Mouse (Mus musculus): ENCODE measurements at regions not wholly inside any gene's neighbourhood (a gene's known extent, or its start where the extent isn't known, plus 50 kb on each side); places are given as distances from the start of the nearest gene placed in this dataset.
A peak's percentile ranks its signal among the peaks of the same experiment; 100 is the strongest.

DNA sequence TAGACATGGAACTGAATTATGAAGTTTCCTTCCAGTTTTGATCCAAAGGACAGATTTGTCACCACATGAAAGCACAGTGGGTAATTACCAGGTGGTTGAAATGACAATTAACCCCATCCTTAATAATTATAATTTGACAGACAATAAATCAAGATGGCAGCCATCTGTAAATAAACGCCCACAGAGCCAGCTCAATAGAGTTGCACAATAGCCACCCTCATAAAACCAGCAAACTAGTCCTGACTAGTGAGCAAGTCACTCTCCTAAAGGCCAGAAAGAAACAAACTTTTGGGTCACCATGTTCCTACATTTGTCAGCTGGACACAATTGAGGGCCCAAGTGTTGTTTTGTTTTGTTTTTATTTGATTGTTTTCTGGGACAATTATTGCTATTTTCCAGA, 509.4 kb upstream of the Gm26657 start:
- no peak for TF ChIP-seq SRF (IDR thresholded peaks at IDR 0.05; ENCODE audit: control insufficient read depth, insufficient read length, low read depth)
- peak; percentile 79 for TF ChIP-seq CEBPB (IDR thresholded peaks at IDR 0.05; ENCODE audit: insufficient read depth, poor library complexity, severe bottlenecking)
- TF ChIP-seq TCF12 (IDR thresholded peaks at IDR 0.05; ENCODE audit: insufficient read depth, poor library complexity, severe bottlenecking) = no peak
- no peak for TF ChIP-seq REST (IDR thresholded peaks at IDR 0.05; ENCODE audit: insufficient read depth, insufficient read length)
- TF ChIP-seq MAX (IDR thresholded peaks at IDR 0.05; ENCODE audit: low read depth) = no peak
- Histone ChIP-seq H3K36me3 (ENCODE audit: control insufficient read depth, insufficient read depth) (no peaks in the 10 kb centered on the region), H3K27me3 (ENCODE audit: control insufficient read depth, insufficient read depth, insufficient read length) (no peaks in the 10 kb centered on the region), H3ac (ENCODE audit: control insufficient read depth, insufficient read length) (no peak overlapping the region), H3K4me2 (ENCODE audit: low read depth) (no peak overlapping the region), H3K4me3 (no peak overlapping the region), H3K79me2 (ENCODE audit: control insufficient read depth, insufficient read depth) (no peaks in the 10 kb centered on the region)

DNA sequence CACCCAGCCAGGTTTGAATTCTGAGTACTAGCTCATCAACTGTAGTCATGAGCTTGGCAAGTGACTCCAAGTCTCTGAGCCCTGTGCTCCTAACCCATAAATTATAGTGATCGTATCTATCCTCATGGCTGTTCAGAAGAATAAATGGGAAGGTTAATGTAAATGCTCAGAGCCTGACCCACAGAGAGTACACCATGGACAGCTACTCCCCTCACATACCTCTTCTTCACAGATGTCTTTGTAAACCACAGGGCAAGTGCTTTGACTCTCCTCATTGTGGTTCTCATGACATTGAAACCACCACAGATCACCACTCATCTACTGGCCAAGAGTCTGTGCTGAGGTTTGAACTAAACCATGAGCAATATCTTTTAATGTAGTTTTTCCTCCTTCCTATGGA, 513.4 kb upstream of the Gm26657 start:
- Histone ChIP-seq H3K4me3 (no peak overlapping the region), H3ac (ENCODE audit: control insufficient read depth, insufficient read length) (no peak overlapping the region), H3K36me3 (ENCODE audit: control insufficient read depth, insufficient read depth) (no peaks in the 10 kb centered on the region), H3K79me2 (ENCODE audit: control insufficient read depth, insufficient read depth) (no peaks in the 10 kb centered on the region), H3K4me2 (ENCODE audit: low read depth) (no peak overlapping the region), H3K27me3 (ENCODE audit: control insufficient read depth, insufficient read depth, insufficient read length) (no peaks in the 10 kb centered on the region)
- TF ChIP-seq TCF3 (IDR thresholded peaks at IDR 0.05; ENCODE audit: insufficient read length, low read depth) (no peak), MYOG (IDR thresholded peaks at IDR 0.05; ENCODE audit: control insufficient read depth in 1 of 3, insufficient read depth in 1 of 3, insufficient read length in 2 of 3, low read depth in 2 of 3) (no peak), MYOD1 (IDR thresholded peaks at IDR 0.05; ENCODE audit: control insufficient read depth in 1 of 3, insufficient read length in 2 of 3, low read depth in 2 of 3) (peak in 1 of 3 experiments; percentile 38), POLR2AphosphoS2 (IDR thresholded peaks at IDR 0.05; ENCODE audit: insufficient read length, low read depth) (no peak), MAX (IDR thresholded peaks at IDR 0.05; ENCODE audit: low read depth) (no peak), POLR2A (IDR thresholded peaks at IDR 0.05; ENCODE audit: insufficient read length, low read depth) (no peak), REST (IDR thresholded peaks at IDR 0.05; ENCODE audit: insufficient read depth, insufficient read length) (peak; percentile 72), SRF (IDR thresholded peaks at IDR 0.05; ENCODE audit: control insufficient read depth, insufficient read length, low read depth) (no peak)

DNA sequence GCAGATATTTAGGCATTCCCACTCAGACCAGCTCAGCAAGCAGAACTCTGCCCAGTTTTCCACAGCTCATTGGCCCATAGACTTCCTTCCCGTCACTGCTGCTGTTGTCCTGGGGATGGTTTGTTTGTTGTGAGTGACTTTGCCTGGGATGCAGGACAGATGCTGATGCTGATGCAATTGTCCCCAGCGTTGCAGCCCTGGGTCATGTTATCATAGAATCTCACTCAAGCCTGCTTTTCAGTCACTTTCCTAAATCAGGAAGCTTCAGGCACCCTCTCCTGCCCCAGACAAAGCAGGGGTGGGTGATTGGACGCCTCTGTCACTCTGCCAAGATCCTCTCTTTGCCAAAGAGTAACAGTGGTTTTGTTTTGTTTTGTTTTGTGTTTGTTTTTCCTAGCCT, 515.3 kb upstream of the Gm26657 start:
- Histone ChIP-seq H3ac (ENCODE audit: control insufficient read depth, insufficient read length) (no peak overlapping the region), H3K79me2 (ENCODE audit: control insufficient read depth, insufficient read depth) (no peaks in the 10 kb centered on the region), H3K27me3 (ENCODE audit: control insufficient read depth, insufficient read depth, insufficient read length) (no peaks in the 10 kb centered on the region), H3K4me2 (ENCODE audit: low read depth) (no peak overlapping the region), H3K36me3 (ENCODE audit: control insufficient read depth, insufficient read depth) (no peaks in the 10 kb centered on the region), H3K4me3 (no peak overlapping the region)
- TF ChIP-seq USF1 (IDR thresholded peaks at IDR 0.05; ENCODE audit: low read depth) (no peak), MYOD1 (IDR thresholded peaks at IDR 0.05; ENCODE audit: control insufficient read depth in 1 of 3, insufficient read length in 2 of 3, low read depth in 2 of 3) (no peak), CEBPB (IDR thresholded peaks at IDR 0.05; ENCODE audit: insufficient read depth, poor library complexity, severe bottlenecking) (peak; percentile 10; the same call in 1 of the 2 replicates)

DNA sequence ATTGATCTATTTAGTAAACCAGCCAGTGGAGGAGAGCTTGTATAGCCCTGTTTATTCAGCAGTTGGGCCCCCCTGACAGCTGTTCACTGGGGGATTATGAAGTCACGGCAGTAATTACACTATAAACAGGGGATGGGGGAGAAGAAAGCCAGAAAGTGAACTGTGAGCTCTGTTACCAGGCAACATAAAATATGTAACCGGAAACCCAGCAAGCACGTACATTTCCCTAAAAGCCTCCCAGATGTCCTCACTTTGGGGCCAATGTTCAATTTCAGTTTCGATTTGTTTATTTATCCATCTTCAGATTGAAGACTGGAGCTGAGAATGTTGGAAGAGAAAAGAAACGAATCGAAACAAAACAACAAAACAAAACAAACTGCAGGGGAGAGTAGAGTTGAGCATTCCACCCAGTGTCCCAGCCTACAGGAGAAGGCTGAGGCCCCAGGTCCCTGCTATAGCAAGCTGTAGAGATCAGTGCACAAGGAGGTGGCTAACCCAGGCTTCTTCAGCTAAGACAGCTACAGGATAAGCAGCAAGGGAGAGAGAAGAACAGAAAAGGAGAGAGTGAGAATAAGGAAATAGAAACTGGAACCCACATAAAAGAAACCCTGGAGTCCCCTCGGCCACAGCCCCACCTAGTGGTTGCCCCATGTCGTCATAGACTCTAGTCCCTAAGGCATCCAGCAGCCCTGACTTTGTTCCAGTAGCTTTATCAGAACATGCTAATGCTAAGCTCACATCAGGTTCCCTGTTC, 517.7 kb upstream of the Gm26657 start:
- H3K27me3 ChIP-seq (ENCODE audit: control insufficient read depth, insufficient read depth, insufficient read length) = no peaks in the 10 kb centered on the region
- peak overlapping the region; percentile 88 for H3K4me2 ChIP-seq (ENCODE audit: low read depth)
- no peaks in the 10 kb centered on the region for H3K36me3 ChIP-seq (ENCODE audit: control insufficient read depth, insufficient read depth)
- peak overlapping the region; percentile 10 for H3K4me3 ChIP-seq
- no peak overlapping the region for H3ac ChIP-seq (ENCODE audit: control insufficient read depth, insufficient read length)
- TF ChIP-seq E2F4 (IDR thresholded peaks at IDR 0.05; ENCODE audit: insufficient read depth) (no peak), MYOD1 (IDR thresholded peaks at IDR 0.05; ENCODE audit: control insufficient read depth in 1 of 3, insufficient read length in 2 of 3, low read depth in 2 of 3) (peak in 1 of 3 experiments; percentile 40)
- H3K79me2 ChIP-seq (ENCODE audit: control insufficient read depth, insufficient read depth) = no peaks in the 10 kb centered on the region

DNA sequence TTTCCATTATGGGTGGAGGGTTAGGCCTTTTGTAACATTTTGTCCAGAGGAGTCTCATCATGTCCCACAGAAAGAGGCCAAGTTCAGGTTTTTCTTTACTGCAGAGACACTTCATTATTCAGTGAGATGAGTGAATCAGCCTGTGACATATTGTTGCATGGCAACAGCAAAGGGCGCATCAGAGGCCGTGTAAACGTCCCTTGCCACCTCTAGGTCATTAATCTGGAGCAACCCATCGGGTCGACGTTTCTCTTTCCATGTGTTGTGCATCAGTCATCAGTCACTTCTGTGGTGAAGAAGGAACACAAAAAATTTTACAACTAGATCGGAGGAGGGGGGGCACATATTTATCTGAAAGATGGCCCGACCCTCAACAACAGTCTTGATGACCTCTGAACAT, 519.3 kb upstream of the Gm26657 start:
- no peaks in the 10 kb centered on the region for H3K27me3 ChIP-seq (ENCODE audit: control insufficient read depth, insufficient read depth, insufficient read length)
- no peaks in the 10 kb centered on the region for H3K36me3 ChIP-seq (ENCODE audit: control insufficient read depth, insufficient read depth)
- TF ChIP-seq CEBPB (IDR thresholded peaks at IDR 0.05; ENCODE audit: insufficient read depth, poor library complexity, severe bottlenecking) = no peak
- TF ChIP-seq USF1 (IDR thresholded peaks at IDR 0.05; ENCODE audit: low read depth) = no peak
- no peak for TF ChIP-seq E2F4 (IDR thresholded peaks at IDR 0.05; ENCODE audit: insufficient read depth)
- TF ChIP-seq POLR2A (IDR thresholded peaks at IDR 0.05; ENCODE audit: insufficient read length, low read depth) = no peak
- TF ChIP-seq TCF12 (IDR thresholded peaks at IDR 0.05; ENCODE audit: insufficient read depth, poor library complexity, severe bottlenecking) = no peak
- no peaks in the 10 kb centered on the region for H3K79me2 ChIP-seq (ENCODE audit: control insufficient read depth, insufficient read depth)
- H3K4me2 ChIP-seq (ENCODE audit: low read depth) = no peak overlapping the region
- H3K4me3 ChIP-seq = no peak overlapping the region
- no peak overlapping the region for H3ac ChIP-seq (ENCODE audit: control insufficient read depth, insufficient read length)

DNA sequence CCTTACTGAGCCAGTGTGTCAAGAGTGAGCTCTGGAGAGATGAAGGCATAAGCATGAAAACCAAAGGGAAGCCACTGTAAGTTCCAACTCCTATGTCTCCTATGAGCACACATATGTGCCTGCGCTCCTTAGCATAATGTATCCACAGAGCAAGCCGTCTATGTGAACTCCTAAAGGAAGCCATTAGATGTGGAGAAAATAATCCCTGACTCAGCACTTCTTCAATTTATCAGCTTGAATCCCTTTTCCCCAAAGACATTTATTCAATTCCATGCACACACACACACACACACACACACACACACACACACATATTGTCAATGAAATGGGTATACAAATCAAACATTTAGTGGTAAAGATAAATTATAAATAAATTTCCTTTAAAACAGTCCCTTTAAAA, 530.4 kb upstream of the Gm26657 start:
- TF ChIP-seq CEBPB (IDR thresholded peaks at IDR 0.05; ENCODE audit: insufficient read depth, poor library complexity, severe bottlenecking) (no peak), MYOG (IDR thresholded peaks at IDR 0.05; ENCODE audit: control insufficient read depth in 1 of 3, insufficient read depth in 1 of 3, insufficient read length in 2 of 3, low read depth in 2 of 3) (no peak), TCF3 (IDR thresholded peaks at IDR 0.05; ENCODE audit: insufficient read length, low read depth) (no peak), TCF12 (IDR thresholded peaks at IDR 0.05; ENCODE audit: insufficient read depth, poor library complexity, severe bottlenecking) (no peak), USF1 (IDR thresholded peaks at IDR 0.05; ENCODE audit: low read depth) (no peak), SRF (IDR thresholded peaks at IDR 0.05; ENCODE audit: control insufficient read depth, insufficient read length, low read depth) (no peak), POLR2A (IDR thresholded peaks at IDR 0.05; ENCODE audit: insufficient read length, low read depth) (no peak), REST (IDR thresholded peaks at IDR 0.05; ENCODE audit: insufficient read depth, insufficient read length) (no peak)
- no peak overlapping the region for H3K4me3 ChIP-seq
- no peak overlapping the region for H3ac ChIP-seq (ENCODE audit: control insufficient read depth, insufficient read length)
- H3K79me2 ChIP-seq (ENCODE audit: control insufficient read depth, insufficient read depth) = no peaks in the 10 kb centered on the region
- no peaks in the 10 kb centered on the region for H3K36me3 ChIP-seq (ENCODE audit: control insufficient read depth, insufficient read depth)
- no peaks in the 10 kb centered on the region for H3K27me3 ChIP-seq (ENCODE audit: control insufficient read depth, insufficient read depth, insufficient read length)
- no peak overlapping the region for H3K4me2 ChIP-seq (ENCODE audit: low read depth)

All from myocyte (in vitro differentiated cells).